Mouse (Mus musculus) layer of hippocampus, adult 9-11 months (tissue): ENCODE measurements at regions not wholly inside any gene's neighbourhood (a gene's known extent, or its start where the extent isn't known, plus 50 kb on each side); places are given as distances from the start of the nearest gene placed in this dataset.
A peak's percentile ranks its signal among the peaks of the same experiment; 100 is the strongest.

Source experiments
- DNase-seq: peaks from one replicate; pipeline ENCODE4 v3.0.0; 2022

- DNase-seq, result no peak
Measured at GRCm38 (mm10) chr1:57296186-57296585, 81.2 kb upstream of the 1700066M21Rik start.

DNA sequence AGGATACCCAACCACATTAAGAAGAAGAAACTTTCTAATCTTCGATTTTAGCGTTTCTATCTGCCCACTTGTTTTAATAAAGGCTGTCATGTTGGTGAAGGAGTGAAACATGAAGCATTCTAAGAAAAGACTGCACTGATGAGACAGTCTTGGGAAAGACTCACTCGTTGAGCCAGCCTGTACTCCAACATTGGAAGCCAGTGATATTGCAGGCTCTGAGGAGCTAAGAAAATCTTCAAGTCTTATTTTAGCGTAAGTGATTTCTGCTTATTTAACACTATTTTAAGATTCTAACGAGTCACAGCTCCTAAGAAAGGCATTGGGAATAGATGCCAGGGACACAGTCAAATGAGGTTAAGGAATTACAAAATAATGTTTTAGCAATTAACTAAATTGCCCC, 78.9 kb upstream of the 1700066M21Rik start:
- DNase-seq, result no peak

DNA sequence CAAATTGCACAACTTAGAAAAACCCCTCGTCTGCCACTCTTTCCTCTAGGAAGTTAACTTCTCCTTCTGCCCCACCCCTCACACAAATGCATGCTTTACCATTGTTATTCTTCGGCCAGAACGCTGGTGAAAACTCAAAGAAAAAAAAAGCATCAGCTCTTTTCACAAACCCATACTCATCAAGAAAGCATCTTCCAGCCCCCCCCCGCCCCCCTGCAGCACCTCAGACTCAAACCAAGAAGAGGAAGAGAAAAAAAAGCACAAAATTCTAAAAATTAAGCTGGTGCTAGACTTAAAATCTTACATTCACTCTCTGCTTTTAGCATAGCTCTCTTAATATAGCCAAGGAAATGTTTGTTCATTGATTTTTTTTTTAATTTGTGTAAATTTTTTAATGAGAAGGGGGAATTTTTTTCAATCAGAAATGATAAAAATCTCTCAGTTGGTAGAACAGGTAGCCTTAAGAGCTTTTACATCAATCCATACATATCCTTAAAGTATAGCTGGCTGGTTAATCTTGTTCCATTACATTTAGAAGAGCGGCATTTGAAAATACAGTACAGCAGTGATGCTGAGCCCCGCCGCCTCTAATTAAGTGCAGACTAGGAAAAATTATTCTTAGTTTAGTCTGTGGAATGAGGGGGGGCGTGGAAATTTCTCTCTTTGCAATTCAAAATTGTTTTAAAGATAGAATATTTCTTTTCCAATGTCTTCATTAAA, 76.0 kb upstream of the 1700066M21Rik start:
- no peak for DNase-seq

- peak; percentile 12 for DNase-seq
Measured at GRCm38 (mm10) chr1:57301980-57302331, 75.5 kb upstream of the 1700066M21Rik start.

GRCm38 (mm10) chr1:57304757-57305156, 72.7 kb upstream of the 1700066M21Rik start:
- no peak for DNase-seq

DNA sequence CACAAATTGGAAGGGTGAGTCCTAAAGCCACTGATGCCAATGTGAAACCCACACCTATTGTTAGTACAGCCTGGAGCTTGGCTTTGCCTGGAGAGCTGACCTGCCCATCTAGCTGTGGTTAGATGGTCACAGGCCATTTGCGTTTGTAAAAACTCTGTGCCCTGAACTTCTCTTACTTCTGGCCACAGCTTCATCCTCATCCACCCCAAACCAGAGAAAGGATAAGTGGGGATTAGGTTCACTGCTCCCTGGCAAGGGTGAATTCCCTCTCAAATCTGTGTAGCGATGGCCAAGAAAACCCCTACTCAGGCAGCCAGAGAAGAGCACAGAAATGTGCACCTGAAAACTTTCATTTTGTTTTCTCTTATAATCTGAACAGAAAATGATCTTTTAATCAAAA, 54.9 kb upstream of the 1700066M21Rik start:
- no peak for DNase-seq

DNA sequence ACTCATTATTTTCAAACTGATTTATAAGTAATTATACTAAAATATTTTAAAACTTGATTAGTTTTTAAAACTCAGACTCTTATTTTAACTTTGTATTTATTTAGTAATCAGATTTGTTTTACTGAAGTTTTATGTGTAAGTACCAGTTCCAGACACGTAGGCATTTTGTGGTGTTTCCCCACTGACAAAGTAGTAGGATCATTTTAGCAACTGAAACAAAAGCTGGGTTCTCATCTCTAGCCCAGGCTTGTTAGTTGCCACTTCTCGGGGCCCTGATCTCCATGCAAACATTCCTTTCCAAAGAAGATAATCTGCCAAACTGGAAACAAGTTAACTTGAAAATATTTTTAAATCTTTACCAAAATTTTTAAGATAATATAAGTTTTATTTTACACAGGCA, 54.3 kb upstream of the 1700066M21Rik start:
- no peak for DNase-seq

GRCm38 (mm10) chr1:57325585-57326165, 51.7 kb upstream of the 1700066M21Rik start:
- no peak for DNase-seq
